Mouse (Mus musculus) forebrain, embryonic 16.5 days (tissue): ENCODE results near the gene Itgb1bp2. TPM values are rescaled to one million over a fixed set of nuclear protein-coding genes. Genes with fewer than 3 reads are reported as not detected.

Experiments used
- ATAC-seq: fragments of 200-750 bp; cut with Nextera tagmentation; 2 replicates; pipeline ENCODE4 v1.8.0; 2017; ENCODE audit warnings: mild to moderate bottlenecking, moderate library complexity
- H3K27ac ChIP-seq: fragments of 300-500 bp; sonication (generic); 2 replicates; pipeline ENCODE4 v1.5.1; 2014; ENCODE audit warnings: low read length, control low read depth
- H3K27me3 ChIP-seq: fragments of 300-500 bp; sonication (generic); replicated peaks from 2 replicates; pipeline ENCODE4 v1.6.1; 2014; ENCODE audit warnings: low read length; ENCODE audit not compliant: control insufficient read depth, insufficient read depth
- H3K36me3 ChIP-seq: fragments of 300-500 bp; sonication (generic); 2 replicates; pipeline ENCODE4 v1.6.1; 2014; ENCODE audit not compliant: control insufficient read depth, insufficient read depth
- H3K4me1 ChIP-seq: fragments of 300-500 bp; sonication (generic); replicated peaks from 2 replicates; pipeline ENCODE4 v1.6.1; 2014; ENCODE audit warnings: low read length; ENCODE audit not compliant: control insufficient read depth, insufficient read depth
- H3K4me2 ChIP-seq: fragments of 300-500 bp; sonication (generic); 2 replicates; pipeline ENCODE4 v1.6.1; 2014; ENCODE audit warnings: mild to moderate bottlenecking, low read length, control low read depth
- H3K4me3 ChIP-seq: fragments of 300-500 bp; sonication (generic); replicated peaks from 2 replicates; pipeline ENCODE4 v1.5.1; 2014; ENCODE audit warnings: mild to moderate bottlenecking, low read length, control low read depth
- H3K9ac ChIP-seq: fragments of 300-500 bp; sonication (generic); replicated peaks from 2 replicates; pipeline ENCODE4 v1.6.1; 2014; ENCODE audit warnings: low read depth, low read length, control low read depth
- H3K9me3 ChIP-seq: fragments of 300-500 bp; sonication (generic); 2 replicates; pipeline ENCODE4 v1.6.1; 2016; ENCODE audit warnings: low read length; ENCODE audit not compliant: control insufficient read depth
- WGBS: fragments of 180-500 bp; shearing (Covaris S2); extraction: QIAGEN DNeasy Blood & Tissue Kit; methylation state at CpG from one replicate; pipeline ENCODE4 v1.1.7; 2014; 5-methylcytosine and 5-hydroxymethylcytosine counted together
- polyA plus RNA-seq: library from polyadenylated mRNA; unstranded; fragments of >200 nt; fragmentation: Nextera tagmentation; extraction: Ambion mirVana; gene quantifications from 2 replicates; pipeline ENCODE4 v1.2.1, GENCODE M21; 2015

Gene Itgb1bp2
- 1.4 and 3.1 TPM in 2 replicates for polyA plus RNA-seq

GRCm38 (mm10) chrX:101448886-101449475 lies at the start of gene Itgb1bp2:
Gene Itgb1bp2 (plus strand): TSS chrX:101449088.
- no peak for ATAC-seq
- peaks cover 10% of the 10 kb centered on the region for H3K36me3 ChIP-seq
- 75% methylated on average over 4 of the region's 4 CpGs for WGBS
- no peak within 1 kb of the TSS for H3K4me3 ChIP-seq
- no peak within 1 kb of the TSS for H3K9ac ChIP-seq
- no peak within 1 kb of the TSS for H3K4me2 ChIP-seq
- no peaks in the 10 kb centered on the region for H3K27me3 ChIP-seq
- no peaks in the 10 kb centered on the region for H3K4me1 ChIP-seq
- no peaks in the 10 kb centered on the region for H3K9me3 ChIP-seq
- H3K27ac ChIP-seq = no peak within 1 kb of the TSS

- Histone ChIP-seq H3K9me3 (no peaks in the 10 kb centered on the region), H3K4me3 (peak overlapping the region; percentile 56), H3K9ac (peak overlapping the region; percentile 63), H3K4me2 (peak overlapping the region; percentile 73), H3K27me3 (no peaks in the 10 kb centered on the region), H3K4me1 (peaks cover 10% of the 10 kb centered on the region), H3K27ac (peak overlapping the region; percentile 72), H3K36me3 (no peaks in the 10 kb centered on the region)
- WGBS = 19% methylated on average over 32 of the region's 36 CpGs
- ATAC-seq = no peak; the same call in 1 of the 2 replicates
Measured at GRCm38 (mm10) chrX:101418946-101419724, 29.8 kb upstream of the Itgb1bp2 start.

- Histone ChIP-seq H3K36me3 (no peaks in the 10 kb centered on the region), H3K4me2 (peak overlapping the region; percentile 73), H3K9me3 (no peaks in the 10 kb centered on the region), H3K9ac (peak overlapping the region; percentile 64), H3K4me3 (peak overlapping the region; percentile 56), H3K4me1 (peaks cover 10% of the 10 kb centered on the region), H3K27ac (peak overlapping the region; percentile 88), H3K27me3 (no peaks in the 10 kb centered on the region)
- 25% methylated on average over 41 of the region's 54 CpGs for WGBS
- ATAC-seq = peak; percentile 97
Measured at GRCm38 (mm10) chrX:101419725-101420699, 28.9 kb upstream of the Itgb1bp2 start.

GRCm38 (mm10) chrX:101420700-101421095 lies 28.2 kb upstream of the Itgb1bp2 start, which contains the start of gene Zmym3:
Gene Zmym3 (minus strand): TSS chrX:101420849.
- no peaks in the 10 kb centered on the region for H3K27me3 ChIP-seq
- peak within 1 kb of the TSS; percentile 64 for H3K9ac ChIP-seq
- H3K4me1 ChIP-seq = peaks cover 10% of the 10 kb centered on the region
- WGBS = 22% methylated on average over 4 of the region's 4 CpGs
- H3K4me3 ChIP-seq = peak within 1 kb of the TSS; percentile 56
- H3K9me3 ChIP-seq = no peaks in the 10 kb centered on the region
- H3K36me3 ChIP-seq = no peaks in the 10 kb centered on the region
- peak within 1 kb of the TSS; percentile 55 for H3K4me2 ChIP-seq
- peak within 1 kb of the TSS; percentile 88 for H3K27ac ChIP-seq
- ATAC-seq = no peak

GRCm38 (mm10) chrX:101423462-101423861 lies 25.4 kb upstream of the Itgb1bp2 start:
- H3K4me3 ChIP-seq = no peak overlapping the region
- H3K27me3 ChIP-seq = no peaks in the 10 kb centered on the region
- no peak overlapping the region for H3K9ac ChIP-seq
- 89% methylated on average over 2 of the region's 2 CpGs for WGBS
- H3K27ac ChIP-seq = no peak overlapping the region
- no peak overlapping the region for H3K4me2 ChIP-seq
- H3K4me1 ChIP-seq = peaks cover 3% of the 10 kb centered on the region
- ATAC-seq = no peak
- H3K9me3 ChIP-seq = no peaks in the 10 kb centered on the region
- no peaks in the 10 kb centered on the region for H3K36me3 ChIP-seq

- Histone ChIP-seq H3K4me2 (no peak overlapping the region), H3K27me3 (no peaks in the 10 kb centered on the region), H3K9ac (no peak overlapping the region), H3K27ac (no peak overlapping the region), H3K36me3 (no peaks in the 10 kb centered on the region), H3K9me3 (no peaks in the 10 kb centered on the region), H3K4me3 (no peak overlapping the region), H3K4me1 (peaks cover 8% of the 10 kb centered on the region)
- no peak for ATAC-seq
- WGBS = 5% methylated on average over 1 of the region's 1 CpGs
Measured at GRCm38 (mm10) chrX:101427774-101428173, 21.1 kb upstream of the Itgb1bp2 start.

GRCm38 (mm10) chrX:101428785-101429141 lies 20.1 kb upstream of the Itgb1bp2 start:
- 20% methylated on average over 7 of the region's 7 CpGs for WGBS
- Histone ChIP-seq H3K4me2 (peak overlapping the region; percentile 51), H3K4me1 (peaks cover 8% of the 10 kb centered on the region), H3K9me3 (no peaks in the 10 kb centered on the region), H3K27ac (peak overlapping the region; percentile 93), H3K27me3 (no peaks in the 10 kb centered on the region), H3K4me3 (peak overlapping the region; percentile 38), H3K36me3 (no peaks in the 10 kb centered on the region), H3K9ac (peak overlapping the region; percentile 48; the same call in 1 of the 2 replicates)
- ATAC-seq = peak; percentile 11; the same call in 1 of the 2 replicates

GRCm38 (mm10) chrX:101429142-101429949 lies 19.5 kb upstream of the Itgb1bp2 start, which contains the start of gene Nono:
Gene Nono (plus strand): TSS chrX:101429318.
- Histone ChIP-seq H3K4me2 (peak within 1 kb of the TSS; percentile 59), H3K9ac (peak within 1 kb of the TSS; percentile 75), H3K4me3 (peak within 1 kb of the TSS; percentile 66), H3K9me3 (no peaks in the 10 kb centered on the region), H3K4me1 (peaks cover 8% of the 10 kb centered on the region), H3K27me3 (no peaks in the 10 kb centered on the region), H3K27ac (peak within 1 kb of the TSS; percentile 93), H3K36me3 (no peaks in the 10 kb centered on the region)
- WGBS = 22% methylated on average over 50 of the region's 51 CpGs
- ATAC-seq = peak; percentile 97
